Mouse (Mus musculus) hindbrain, embryonic 16.5 days (tissue): ENCODE measurements around the gene Sppl2c. TPM values are rescaled to one million over a fixed set of nuclear protein-coding genes. Genes with fewer than 3 reads are reported as not detected.

Source experiments
- ATAC-seq: fragments of 200-750 bp; cut with Nextera tagmentation; 2 replicates; pipeline ENCODE4 v1.8.0; 2017; ENCODE audit warnings: moderate TSS enrichment, moderate library complexity
- H3K27ac ChIP-seq: fragments of 300-500 bp; sonication (generic); 2 replicates; pipeline ENCODE4 v1.5.1; 2014; ENCODE audit warnings: low read depth, mild to moderate bottlenecking, control low read depth, low read length, moderate library complexity
- H3K27me3 ChIP-seq: fragments of 300-500 bp; sonication (generic); replicated peaks from 2 replicates; pipeline ENCODE4 v1.6.1; 2014; ENCODE audit warnings: low read length; ENCODE audit not compliant: control insufficient read depth, insufficient read depth
- H3K36me3 ChIP-seq: fragments of 300-500 bp; sonication (generic); 2 replicates; pipeline ENCODE4 v1.6.1; 2014; ENCODE audit warnings: mild to moderate bottlenecking, low read length, moderate library complexity, mixed read lengths; ENCODE audit not compliant: control insufficient read depth, insufficient read depth
- H3K4me1 ChIP-seq: fragments of 300-500 bp; sonication (generic); 2 replicates; pipeline ENCODE4 v1.6.1; 2014; ENCODE audit warnings: low read depth, low read length; ENCODE audit not compliant: control insufficient read depth, insufficient read depth
- H3K4me2 ChIP-seq: fragments of 300-500 bp; sonication (generic); 2 replicates; pipeline ENCODE4 v1.6.1; 2014; ENCODE audit warnings: mild to moderate bottlenecking, low read length, control low read depth, moderate library complexity
- H3K4me3 ChIP-seq: fragments of 300-500 bp; sonication (generic); 2 replicates; pipeline ENCODE4 v1.5.1; 2014; ENCODE audit warnings: mild to moderate bottlenecking, low read length, control low read depth, moderate library complexity
- H3K9ac ChIP-seq: fragments of 300-500 bp; sonication (generic); 2 replicates; pipeline ENCODE4 v1.6.1; 2014; ENCODE audit warnings: low read depth, mild to moderate bottlenecking, control low read depth, low read length, moderate library complexity
- H3K9me3 ChIP-seq: fragments of 300-500 bp; sonication (generic); 2 replicates; pipeline ENCODE4 v1.6.1; 2014; ENCODE audit warnings: mild to moderate bottlenecking, low read length, moderate library complexity; ENCODE audit not compliant: control insufficient read depth
- WGBS: fragments of 180-500 bp; shearing (Covaris S2); extraction: QIAGEN DNeasy Blood & Tissue Kit; methylation state at CpG from one replicate; pipeline ENCODE4 v1.1.7; 2014; 5-methylcytosine and 5-hydroxymethylcytosine counted together
- polyA plus RNA-seq: library from polyadenylated mRNA; unstranded; fragments of >200 nt; fragmentation: Nextera tagmentation; extraction: Ambion mirVana; gene quantifications from 2 replicates; pipeline ENCODE4 v1.2.1, GENCODE M21; 2015

Gene Sppl2c
- polyA plus RNA-seq, 1 experiment from 2014 or later = not detected

DNA sequence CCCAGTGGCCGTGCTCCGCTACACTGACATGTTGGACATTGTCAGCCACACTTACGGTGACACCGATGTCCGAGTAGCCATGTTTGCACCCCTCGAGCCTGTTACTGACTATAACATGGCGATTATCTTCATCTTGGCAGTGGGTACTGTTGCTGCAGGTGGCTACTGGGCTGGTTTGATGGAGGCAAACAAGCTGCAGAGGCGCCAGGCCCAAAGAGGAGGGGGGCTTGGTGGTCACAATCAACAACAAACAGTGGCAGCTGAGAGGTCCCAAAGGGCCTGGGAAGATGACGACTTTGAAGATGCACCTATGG, 667 bp downstream of the Sppl2c start:
- Histone ChIP-seq H3K27me3 (no peaks in the 10 kb centered on the region), H3K9ac (no peak overlapping the region), H3K36me3 (no peaks in the 10 kb centered on the region), H3K4me2 (no peak overlapping the region), H3K4me1 (no peaks in the 10 kb centered on the region), H3K9me3 (no peaks in the 10 kb centered on the region), H3K27ac (no peak overlapping the region), H3K4me3 (no peak overlapping the region)
- WGBS = 86% methylated on average over 9 of the region's 9 CpGs
- ATAC-seq = no peak

DNA sequence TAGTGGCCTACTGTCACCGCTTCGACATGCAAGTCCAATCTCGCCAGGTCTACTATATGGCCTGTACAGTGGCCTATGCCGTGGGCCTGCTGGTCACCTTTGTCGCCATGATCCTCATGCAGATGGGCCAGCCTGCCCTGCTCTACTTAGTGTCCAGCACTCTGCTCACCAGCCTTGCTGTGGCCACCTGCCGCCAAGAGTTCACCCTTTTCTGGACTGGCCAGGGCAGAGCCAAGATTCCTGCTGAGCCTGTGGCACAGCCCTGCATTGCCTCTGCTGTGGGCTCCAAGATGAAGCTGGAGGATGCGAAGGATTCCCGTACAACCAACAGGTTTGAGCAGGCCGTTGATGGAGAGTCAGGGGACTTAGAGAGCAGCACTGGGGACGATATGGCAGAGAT, 1.6 kb downstream of the Sppl2c start:
- H3K4me1 ChIP-seq = no peaks in the 10 kb centered on the region
- no peaks in the 10 kb centered on the region for H3K27me3 ChIP-seq
- 93% methylated on average over 10 of the region's 10 CpGs for WGBS
- H3K36me3 ChIP-seq = no peaks in the 10 kb centered on the region
- no peak for ATAC-seq
- H3K27ac ChIP-seq = no peak overlapping the region
- H3K9me3 ChIP-seq = no peaks in the 10 kb centered on the region
- H3K9ac ChIP-seq = no peak overlapping the region
- no peak overlapping the region for H3K4me2 ChIP-seq
- H3K4me3 ChIP-seq = no peak overlapping the region

- Histone ChIP-seq H3K9ac (no peak overlapping the region), H3K4me1 (no peaks in the 10 kb centered on the region), H3K27ac (no peak overlapping the region), H3K27me3 (0 out of 2 replicates have a peak, but pooled peaks cover 2% of the 10 kb centered on the region), H3K4me3 (no peak overlapping the region), H3K36me3 (no peaks in the 10 kb centered on the region), H3K4me2 (no peak overlapping the region), H3K9me3 (no peaks in the 10 kb centered on the region)
- no peak for ATAC-seq
- WGBS = 71% methylated on average over 2 of the region's 2 CpGs
Observed at GRCm38 (mm10) chr11:104190008-104190407, 3.9 kb downstream of the Sppl2c start.

DNA sequence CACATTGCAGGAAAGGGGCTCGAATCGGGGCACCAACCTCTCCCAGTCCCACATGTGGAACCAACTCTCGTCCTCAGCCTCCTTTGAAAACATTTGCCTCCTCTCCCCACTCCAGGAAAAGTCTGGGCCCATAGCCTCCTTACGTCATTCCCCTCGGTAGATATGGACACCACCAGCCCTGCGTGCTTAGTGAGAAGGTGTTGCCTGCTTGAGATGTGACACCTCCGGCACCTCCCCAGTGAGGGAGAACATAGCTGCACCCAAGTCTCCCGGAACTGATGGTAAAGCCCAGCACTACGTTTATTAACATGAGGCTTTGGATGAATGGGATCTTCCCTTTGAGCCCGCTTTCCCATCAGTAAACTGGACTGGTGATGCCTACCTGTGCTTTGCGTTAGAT, 9.3 kb downstream of the Sppl2c start:
- peak; percentile 30; the same call in 1 of the 2 replicates for ATAC-seq
- WGBS = 77% methylated on average over 11 of the region's 11 CpGs
- no peaks in the 10 kb centered on the region for H3K9me3 ChIP-seq
- no peak overlapping the region for H3K4me3 ChIP-seq
- H3K4me2 ChIP-seq = peak overlapping the region; percentile 45
- no peaks in the 10 kb centered on the region for H3K4me1 ChIP-seq
- 0 out of 2 replicates have a peak overlapping the region, but pooled peaks have one; percentile 35 for H3K9ac ChIP-seq
- H3K36me3 ChIP-seq = no peaks in the 10 kb centered on the region
- no peak overlapping the region for H3K27ac ChIP-seq
- H3K27me3 ChIP-seq = peaks cover 11% of the 10 kb centered on the region; the same call in 1 of the 2 replicates

- Histone ChIP-seq H3K4me3 (no peak overlapping the region), H3K4me1 (no peaks in the 10 kb centered on the region), H3K36me3 (no peaks in the 10 kb centered on the region), H3K27ac (no peak overlapping the region), H3K9ac (0 out of 2 replicates have a peak overlapping the region, but pooled peaks have one; percentile 35), H3K9me3 (no peaks in the 10 kb centered on the region), H3K4me2 (peak overlapping the region; percentile 45), H3K27me3 (peaks cover 11% of the 10 kb centered on the region; the same call in 1 of the 2 replicates)
- peak; percentile 79 for ATAC-seq
- WGBS = 7% methylated on average over 9 of the region's 9 CpGs
Observed at GRCm38 (mm10) chr11:104195791-104196190, 9.7 kb downstream of the Sppl2c start.

DNA sequence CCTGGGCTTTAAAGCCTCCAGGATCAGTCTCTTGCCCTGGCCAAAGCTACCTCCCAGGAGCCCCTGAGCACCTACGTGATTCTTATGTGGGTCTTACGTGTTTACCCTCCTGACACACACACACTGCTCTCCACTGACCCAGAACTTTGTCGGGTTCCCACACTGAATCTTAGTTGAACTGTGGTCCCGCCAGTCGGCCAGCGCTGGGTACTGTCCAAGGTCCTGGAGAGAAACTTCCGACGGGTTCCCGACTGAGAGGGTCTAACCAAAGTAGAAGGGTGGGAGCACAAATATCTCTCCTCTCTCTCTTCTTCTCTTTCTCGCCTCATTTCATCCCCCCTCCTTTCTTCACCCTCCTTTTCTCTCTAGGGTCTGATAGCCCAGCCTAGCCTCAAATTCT, 11.7 kb downstream of the Sppl2c start:
- WGBS = 11% methylated on average over 10 of the region's 10 CpGs
- H3K4me1 ChIP-seq = no peaks in the 10 kb centered on the region
- no peaks in the 10 kb centered on the region for H3K9me3 ChIP-seq
- H3K9ac ChIP-seq = no peak overlapping the region
- H3K4me3 ChIP-seq = no peak overlapping the region
- peaks cover 11% of the 10 kb centered on the region; the same call in 1 of the 2 replicates for H3K27me3 ChIP-seq
- H3K27ac ChIP-seq = no peak overlapping the region
- no peak overlapping the region for H3K4me2 ChIP-seq
- no peak for ATAC-seq
- H3K36me3 ChIP-seq = no peaks in the 10 kb centered on the region

- no peak for ATAC-seq
- Histone ChIP-seq H3K4me3 (no peak overlapping the region), H3K4me2 (no peak overlapping the region), H3K9ac (no peak overlapping the region), H3K36me3 (no peaks in the 10 kb centered on the region), H3K4me1 (no peaks in the 10 kb centered on the region), H3K9me3 (no peaks in the 10 kb centered on the region), H3K27me3 (peaks cover 2% of the 10 kb centered on the region; the same call in 1 of the 2 replicates), H3K27ac (no peak overlapping the region)
- 73% methylated on average over 3 of the region's 3 CpGs for WGBS
Observed at GRCm38 (mm10) chr11:104203271-104203670, 17.1 kb downstream of the Sppl2c start.

DNA sequence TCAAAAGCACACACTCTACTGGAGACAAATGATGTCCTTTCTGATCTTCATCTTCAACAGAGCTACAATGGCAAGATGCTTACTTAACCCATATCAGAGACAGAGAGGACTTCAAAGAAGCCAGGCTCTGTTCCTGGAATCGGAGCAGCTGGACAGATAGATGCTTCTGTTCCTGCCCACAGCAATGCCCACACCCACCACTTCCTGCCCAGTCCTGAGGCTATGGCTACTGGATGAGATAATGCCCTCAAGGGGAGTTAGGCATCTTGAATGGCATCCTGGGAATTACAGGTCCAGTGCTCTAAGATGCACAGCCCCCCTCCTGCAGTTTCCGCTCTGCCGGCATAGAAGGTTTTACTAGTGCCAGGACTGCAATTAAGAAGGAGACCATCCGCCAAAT, 20.4 kb downstream of the Sppl2c start:
- no peaks in the 10 kb centered on the region for H3K9me3 ChIP-seq
- no peaks in the 10 kb centered on the region for H3K36me3 ChIP-seq
- H3K4me1 ChIP-seq = no peaks in the 10 kb centered on the region
- WGBS = 72% methylated on average over 4 of the region's 4 CpGs
- no peak overlapping the region for H3K4me3 ChIP-seq
- ATAC-seq = no peak
- no peaks in the 10 kb centered on the region for H3K27me3 ChIP-seq
- H3K9ac ChIP-seq = no peak overlapping the region
- no peak overlapping the region for H3K27ac ChIP-seq
- no peak overlapping the region for H3K4me2 ChIP-seq

- no peaks in the 10 kb centered on the region for H3K4me1 ChIP-seq
- H3K4me2 ChIP-seq = no peak overlapping the region
- H3K36me3 ChIP-seq = no peaks in the 10 kb centered on the region
- no peak overlapping the region for H3K27ac ChIP-seq
- ATAC-seq = no peak
- H3K9ac ChIP-seq = no peak overlapping the region
- no peaks in the 10 kb centered on the region for H3K9me3 ChIP-seq
- 78% methylated on average over 3 of the region's 3 CpGs for WGBS
- H3K27me3 ChIP-seq = no peaks in the 10 kb centered on the region
- no peak overlapping the region for H3K4me3 ChIP-seq
Observed at GRCm38 (mm10) chr11:104209041-104209440, 22.9 kb downstream of the Sppl2c start.

DNA sequence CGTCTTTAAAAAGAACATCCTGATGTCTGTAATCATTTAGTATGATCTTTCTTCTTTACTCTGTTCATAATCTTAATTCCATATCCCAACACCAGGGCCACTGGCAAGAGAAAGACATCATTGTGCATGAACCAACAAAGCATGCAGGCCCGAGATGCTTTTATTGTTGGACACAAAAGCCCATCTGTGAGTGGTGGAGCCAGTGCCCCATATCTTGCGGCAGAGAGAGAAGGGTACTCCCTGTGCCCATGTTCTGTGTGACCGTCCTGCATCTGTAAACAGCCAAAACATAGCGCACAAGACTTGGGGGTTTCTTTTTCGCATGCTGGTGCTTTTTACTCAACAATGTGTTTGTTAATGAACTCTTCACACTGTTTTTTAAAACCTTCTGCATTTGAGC, 25.1 kb downstream of the Sppl2c start:
- Histone ChIP-seq H3K9ac (no peak overlapping the region), H3K36me3 (no peaks in the 10 kb centered on the region), H3K4me1 (no peaks in the 10 kb centered on the region), H3K4me3 (no peak overlapping the region), H3K4me2 (no peak overlapping the region), H3K27me3 (no peaks in the 10 kb centered on the region), H3K9me3 (no peaks in the 10 kb centered on the region), H3K27ac (no peak overlapping the region)
- WGBS = 79% methylated on average over 6 of the region's 6 CpGs
- ATAC-seq = no peak
